Mouse (Mus musculus): Measurements from ENCODE around the gene Cel. TPM values are rescaled to one million over a fixed set of nuclear protein-coding genes. Genes with fewer than 3 reads are reported as not detected.

Gene Cel
- polyA plus RNA-seq, 1 experiment: not detected

DNA sequence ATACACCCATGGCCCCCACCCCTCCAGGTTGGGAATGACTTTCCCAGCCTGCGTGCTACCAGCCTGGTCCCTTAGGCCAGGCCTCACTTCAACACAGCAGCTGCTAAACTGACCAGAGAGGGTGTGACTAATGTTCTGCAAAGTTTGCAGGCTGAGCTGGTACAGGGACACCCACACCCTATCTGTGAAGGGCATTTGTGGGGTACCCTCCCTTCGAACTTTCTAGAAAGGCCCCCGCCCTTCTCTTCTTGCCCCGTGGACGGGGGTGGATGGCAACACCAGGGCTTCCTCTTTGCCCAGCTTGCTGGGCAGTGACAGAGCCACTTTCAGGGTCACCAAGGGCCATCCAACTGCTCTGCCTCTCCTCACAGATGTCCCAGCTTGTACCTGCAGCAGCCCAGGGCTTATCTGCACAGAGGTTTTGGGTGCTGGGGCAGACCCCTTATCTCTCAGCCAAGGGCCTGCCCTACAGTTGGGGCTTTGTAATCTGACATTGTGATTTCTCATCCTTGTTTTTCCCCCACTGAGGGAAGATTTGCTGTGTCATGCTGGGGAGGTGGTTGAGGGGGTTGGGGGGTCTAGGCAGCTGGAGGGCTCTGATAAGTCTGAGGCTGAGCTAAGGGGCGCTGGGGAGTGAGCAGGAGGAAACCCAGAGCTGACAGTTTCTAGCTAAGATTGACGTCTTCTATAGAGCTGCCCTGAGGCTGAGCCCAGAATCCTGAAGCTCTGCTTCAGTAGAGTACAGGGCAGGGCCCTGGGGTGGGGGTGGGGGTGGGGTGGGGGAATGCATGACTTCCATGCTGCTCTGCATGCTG, 34.7 kb upstream of the Cel start:
- Histone ChIP-seq H3K4me1 (ENCODE audit: control insufficient read depth, insufficient read depth, insufficient read length, low read length) (no peaks in the 10 kb centered on the region), H3K4me3 (ENCODE audit: insufficient read depth, low read depth, low read length) (no peak overlapping the region), H3K27ac (replicated peaks; ENCODE audit: low read depth, low read length) (no peak overlapping the region)

DNA sequence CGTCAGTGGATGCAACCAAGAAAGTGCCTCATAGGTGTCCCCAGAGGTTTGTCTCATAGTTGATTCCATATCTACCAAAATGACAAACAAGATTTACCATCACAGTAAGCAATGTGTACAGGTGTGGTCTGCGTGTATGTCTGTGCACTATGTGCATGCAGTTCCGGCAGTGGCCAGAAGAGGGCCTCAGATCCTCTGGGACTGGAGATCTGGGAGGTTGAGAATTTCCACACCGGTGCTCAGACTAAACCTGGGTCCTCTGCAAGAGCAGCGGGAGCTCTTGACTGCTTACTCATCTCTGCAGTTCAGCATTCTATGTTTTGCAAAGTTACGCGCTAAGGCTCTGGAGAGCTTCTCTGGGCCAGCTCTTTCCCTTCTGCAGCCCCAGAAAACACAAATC, 33.8 kb upstream of the Cel start:
- H3K27ac ChIP-seq (replicated peaks; ENCODE audit: low read depth, low read length): no peak overlapping the region
- no peaks in the 10 kb centered on the region for H3K4me1 ChIP-seq (ENCODE audit: control insufficient read depth, insufficient read depth, insufficient read length, low read length)
- no peak overlapping the region for H3K4me3 ChIP-seq (ENCODE audit: insufficient read depth, low read depth, low read length)

DNA sequence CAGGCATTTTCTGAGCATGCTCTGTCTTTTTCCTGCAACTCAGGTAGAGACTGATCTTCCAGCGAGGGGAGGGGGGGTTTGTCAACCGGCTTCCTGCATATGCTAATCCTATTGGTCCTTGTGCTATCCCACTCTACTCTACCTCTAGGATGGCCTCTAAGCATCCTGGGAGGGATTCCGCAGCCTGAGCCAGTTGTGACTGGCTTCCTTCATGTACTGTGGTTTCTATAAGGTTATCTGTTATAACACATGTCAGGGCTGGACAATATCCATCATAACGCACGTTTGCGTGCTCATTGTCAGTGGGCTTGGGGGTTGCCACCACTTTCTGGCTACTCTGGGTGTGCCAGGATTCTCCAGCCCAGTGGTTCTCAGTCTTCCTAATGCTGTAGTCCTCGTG, 32.8 kb upstream of the Cel start:
- Histone ChIP-seq H3K4me3 (ENCODE audit: insufficient read depth, low read depth, low read length) (no peak overlapping the region), H3K4me1 (ENCODE audit: control insufficient read depth, insufficient read depth, insufficient read length, low read length) (no peaks in the 10 kb centered on the region), H3K27ac (replicated peaks; ENCODE audit: low read depth, low read length) (no peak overlapping the region)

DNA sequence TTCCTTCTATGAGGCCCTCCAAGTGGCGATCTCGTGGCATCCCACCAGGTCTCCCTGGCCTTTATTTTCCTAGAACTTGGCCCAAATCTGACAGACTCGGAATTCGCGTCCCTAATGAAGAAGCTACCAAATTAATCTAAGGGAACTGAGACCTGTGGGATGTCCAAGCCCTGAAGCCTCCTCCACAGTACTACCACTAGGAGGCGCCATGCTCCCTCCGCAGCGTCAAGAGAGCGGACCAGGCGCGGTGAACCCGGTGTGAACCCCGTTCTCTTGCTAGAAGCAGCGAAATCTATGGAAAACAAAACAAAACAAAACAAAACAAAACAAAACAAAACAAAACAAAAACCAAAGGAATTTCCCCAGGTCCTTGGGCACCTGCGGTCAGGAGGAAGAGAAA, 29.6 kb upstream of the Cel start:
- no peak overlapping the region for H3K4me3 ChIP-seq (ENCODE audit: insufficient read depth, low read depth, low read length)
- no peaks in the 10 kb centered on the region for H3K4me1 ChIP-seq (ENCODE audit: control insufficient read depth, insufficient read depth, insufficient read length, low read length)
- no peak overlapping the region for H3K27ac ChIP-seq (replicated peaks; ENCODE audit: low read depth, low read length)

DNA sequence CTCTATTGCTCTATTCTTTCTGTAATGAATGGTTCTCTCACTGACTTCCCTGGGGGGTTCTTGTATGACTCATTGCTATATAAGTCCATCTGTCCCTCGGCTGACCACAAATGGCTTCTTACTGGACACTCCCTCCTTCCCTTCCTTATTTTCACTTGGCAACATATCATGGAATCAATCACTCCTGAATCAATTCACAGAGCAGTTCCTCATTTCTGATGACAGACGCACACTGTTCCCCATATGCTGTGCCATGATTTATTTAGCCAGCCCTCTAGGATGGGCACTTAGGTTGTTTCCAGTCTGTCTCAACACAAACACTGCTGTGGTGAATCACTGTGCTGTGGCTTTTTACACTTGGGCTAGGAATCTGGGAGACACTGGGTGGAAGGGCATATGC, 28.3 kb upstream of the Cel start:
- Histone ChIP-seq H3K4me3 (ENCODE audit: insufficient read depth, low read depth, low read length) (no peak overlapping the region), H3K4me1 (ENCODE audit: control insufficient read depth, insufficient read depth, insufficient read length, low read length) (no peaks in the 10 kb centered on the region), H3K27ac (replicated peaks; ENCODE audit: low read depth, low read length) (no peak overlapping the region)

DNA sequence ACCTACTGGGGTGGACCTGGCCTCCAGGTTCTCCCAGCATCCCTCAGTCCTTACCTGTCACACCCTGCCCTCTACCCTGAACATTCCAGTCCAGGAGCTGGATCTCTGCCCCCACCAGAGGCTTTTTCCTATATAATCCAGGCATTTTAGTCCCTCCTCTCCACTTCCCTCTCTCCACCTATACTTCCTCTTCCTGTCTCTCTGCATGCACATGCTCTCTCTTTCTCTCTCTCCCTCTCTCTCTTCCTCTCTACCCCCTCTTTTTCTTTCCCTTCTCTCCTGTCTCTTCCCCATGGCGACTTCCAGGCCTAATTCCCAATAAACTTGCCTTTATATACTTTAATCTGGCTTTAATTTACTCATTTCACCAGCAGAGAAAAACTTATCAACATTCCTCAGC, 25.4 kb upstream of the Cel start:
- H3K27ac ChIP-seq (replicated peaks; ENCODE audit: low read depth, low read length): no peak overlapping the region
- H3K4me3 ChIP-seq (ENCODE audit: insufficient read depth, low read depth, low read length): no peak overlapping the region
- no peaks in the 10 kb centered on the region for H3K4me1 ChIP-seq (ENCODE audit: control insufficient read depth, insufficient read depth, insufficient read length, low read length)

DNA sequence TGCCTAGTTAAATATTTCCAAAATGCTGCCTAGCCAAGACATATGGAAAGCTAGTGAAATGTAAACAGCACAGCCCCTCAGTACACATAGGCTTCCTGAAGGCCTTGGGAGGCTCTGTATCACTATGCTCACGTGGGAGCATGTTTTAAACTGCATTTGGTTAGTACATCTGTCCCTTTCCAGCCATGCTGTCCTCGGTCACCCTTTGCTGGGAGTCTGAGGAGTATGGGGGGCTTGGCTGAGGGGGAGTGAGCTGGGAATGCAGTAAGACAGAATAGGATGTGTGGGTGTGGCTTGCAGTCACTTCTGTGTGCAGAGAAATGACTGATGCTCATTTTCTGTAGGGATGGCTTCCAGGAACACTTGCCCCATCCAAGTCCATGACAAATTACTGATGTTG, 22.5 kb upstream of the Cel start:
- H3K27ac ChIP-seq (replicated peaks; ENCODE audit: low read depth, low read length): no peak overlapping the region
- no peak overlapping the region for H3K4me3 ChIP-seq (ENCODE audit: insufficient read depth, low read depth, low read length)
- H3K4me1 ChIP-seq (ENCODE audit: control insufficient read depth, insufficient read depth, insufficient read length, low read length): no peaks in the 10 kb centered on the region

DNA sequence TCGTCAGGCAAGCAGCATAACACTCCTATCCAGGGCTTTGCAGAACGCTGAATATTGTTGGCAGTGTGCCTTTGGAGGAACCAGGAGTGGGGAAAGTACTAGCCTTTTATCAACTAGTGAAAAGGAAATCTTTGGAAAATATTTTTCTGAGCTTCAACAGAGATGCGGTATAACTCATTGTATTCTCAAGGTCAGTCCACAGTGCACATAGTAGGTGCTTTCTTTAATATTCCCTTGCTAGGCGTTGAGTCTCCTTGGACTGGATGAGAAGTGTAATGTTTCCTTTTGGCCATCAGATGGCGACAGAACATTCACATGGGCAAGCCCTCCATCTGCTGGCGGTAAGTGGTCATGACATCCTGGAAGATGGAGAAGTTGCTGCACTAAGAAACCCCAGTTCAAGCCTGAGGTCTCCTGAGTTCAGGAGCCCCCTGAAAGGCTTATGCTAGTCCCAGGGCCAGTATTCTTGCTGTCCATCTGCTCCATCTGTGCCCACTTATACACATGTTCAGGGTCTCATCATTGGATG, 21.9 kb upstream of the Cel start:
- no peak overlapping the region for H3K4me3 ChIP-seq (ENCODE audit: insufficient read depth, low read depth, low read length)
- H3K4me1 ChIP-seq (ENCODE audit: control insufficient read depth, insufficient read depth, insufficient read length, low read length): no peaks in the 10 kb centered on the region
- H3K27ac ChIP-seq (replicated peaks; ENCODE audit: low read depth, low read length): no peak overlapping the region

DNA sequence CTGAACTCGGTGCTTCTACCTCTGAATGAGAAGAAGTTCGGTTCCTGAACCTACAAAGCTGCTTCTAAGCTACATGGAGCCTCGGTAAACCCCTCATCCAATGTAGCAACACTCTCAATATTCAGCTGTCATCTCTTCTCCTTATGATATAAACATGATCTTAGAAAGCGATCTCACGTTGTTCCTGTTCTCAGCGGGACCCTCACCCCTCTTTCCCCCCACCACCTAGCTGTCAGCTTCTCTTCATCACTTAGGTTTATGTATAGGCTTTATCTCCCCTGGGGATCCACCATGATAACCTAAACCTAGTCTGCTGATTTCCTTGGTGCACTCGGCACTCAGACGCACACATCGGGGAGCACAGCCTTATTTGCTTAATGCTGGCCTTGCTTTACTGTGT, 20.4 kb upstream of the Cel start, which contains the start of gene Gtf3c5:
Gene Gtf3c5, minus strand, starts transcription at position 101 of the 400 bp plus-strand sequence.
- peak within 1 kb of the TSS; percentile 77 for H3K27ac ChIP-seq (replicated peaks; ENCODE audit: low read depth, low read length)
- H3K4me3 ChIP-seq (ENCODE audit: insufficient read depth, low read depth, low read length): peak within 1 kb of the TSS; percentile 73
- H3K4me1 ChIP-seq (ENCODE audit: control insufficient read depth, insufficient read depth, insufficient read length, low read length): no peaks in the 10 kb centered on the region

DNA sequence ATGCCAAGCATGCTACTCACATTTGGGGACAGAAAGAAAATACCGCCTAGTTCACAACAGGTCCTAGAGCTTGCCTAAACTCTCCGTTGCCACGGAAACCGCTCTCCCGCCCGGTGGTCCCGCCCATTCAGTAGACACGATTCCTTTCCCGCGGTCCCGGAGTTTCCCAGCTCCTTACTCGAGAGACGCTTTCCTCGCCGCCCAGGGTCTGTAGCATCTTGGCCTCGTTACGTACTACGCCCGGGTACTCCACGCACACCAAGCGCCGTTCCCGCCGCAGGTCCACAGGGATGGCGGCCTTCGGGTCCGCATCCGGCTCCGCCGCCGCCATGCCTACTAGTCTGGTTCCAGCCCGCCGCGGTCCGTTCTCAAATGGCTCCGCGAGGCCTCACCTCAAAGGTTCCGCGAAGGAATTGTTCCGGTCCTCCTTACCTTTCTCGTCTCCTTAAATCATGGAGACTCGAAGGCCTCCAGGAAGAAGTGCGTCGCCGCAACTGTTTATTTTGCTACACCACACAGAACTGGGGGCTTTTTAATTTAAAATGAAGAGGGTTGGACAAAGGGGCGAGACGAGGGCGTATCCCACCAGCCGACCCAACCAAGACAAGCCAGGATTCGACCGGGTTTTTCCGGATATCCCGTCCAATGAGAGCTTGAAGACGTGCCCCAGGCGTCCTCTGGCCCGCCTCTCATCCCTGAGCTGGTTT, 19.6 kb upstream of the Cel start:
- no peaks in the 10 kb centered on the region for H3K4me1 ChIP-seq (ENCODE audit: control insufficient read depth, insufficient read depth, insufficient read length, low read length)

DNA sequence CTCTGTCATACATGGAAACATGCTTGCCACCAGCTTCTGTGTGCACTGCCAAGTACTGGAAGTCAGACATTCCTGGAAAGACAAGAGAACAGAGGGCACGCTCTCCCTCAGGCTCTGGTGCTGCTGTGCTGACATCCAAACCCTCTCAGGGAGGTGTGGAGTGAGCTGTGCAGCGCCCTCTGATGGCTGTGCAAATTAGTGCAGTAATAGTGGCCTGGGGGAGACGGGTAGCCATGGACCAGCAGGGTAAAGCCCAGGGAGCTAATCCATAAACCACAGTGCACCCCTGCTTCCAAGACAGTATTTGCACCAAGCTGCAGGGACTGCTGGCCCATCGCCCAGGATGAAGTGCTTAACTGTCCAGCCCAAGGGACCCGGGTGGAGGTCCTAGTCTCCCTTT, 14.8 kb upstream of the Cel start:
- H3K4me1 ChIP-seq (ENCODE audit: control insufficient read depth, insufficient read depth, insufficient read length, low read length): no peaks in the 10 kb centered on the region
- H3K27ac ChIP-seq (replicated peaks; ENCODE audit: low read depth, low read length): no peak overlapping the region
- no peak overlapping the region for H3K4me3 ChIP-seq (ENCODE audit: insufficient read depth, low read depth, low read length)

More for the DNA sequence above, 19.6 kb upstream of the Cel start:
- H3K27ac ChIP-seq (replicated peaks; ENCODE audit: low read depth, low read length): peak overlapping the region; percentile 77
- H3K4me3 ChIP-seq (ENCODE audit: insufficient read depth, low read depth, low read length): peak overlapping the region; percentile 73

DNA sequence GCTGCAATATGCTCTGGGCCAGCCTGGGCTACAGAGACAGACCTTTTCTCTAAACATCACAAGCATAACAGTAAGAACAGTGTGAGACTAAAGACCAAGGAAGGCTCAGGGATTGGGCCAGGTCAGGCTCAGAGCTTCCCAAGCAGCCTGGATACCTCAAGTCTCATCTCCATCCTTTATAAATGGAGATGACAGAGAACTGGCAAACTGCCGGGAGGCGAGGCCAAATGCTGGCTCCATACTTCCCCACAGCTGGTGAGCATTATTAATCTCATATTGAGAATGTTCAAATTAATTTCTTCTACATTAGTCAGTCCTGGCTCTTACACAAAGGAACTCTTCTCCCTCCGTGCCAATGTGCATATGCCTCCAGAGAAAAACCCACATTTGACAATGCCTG, 13.6 kb upstream of the Cel start:
- H3K4me3 ChIP-seq (ENCODE audit: insufficient read depth, low read depth, low read length): no peak overlapping the region
- no peaks in the 10 kb centered on the region for H3K4me1 ChIP-seq (ENCODE audit: control insufficient read depth, insufficient read depth, insufficient read length, low read length)
- no peak overlapping the region for H3K27ac ChIP-seq (replicated peaks; ENCODE audit: low read depth, low read length)

DNA sequence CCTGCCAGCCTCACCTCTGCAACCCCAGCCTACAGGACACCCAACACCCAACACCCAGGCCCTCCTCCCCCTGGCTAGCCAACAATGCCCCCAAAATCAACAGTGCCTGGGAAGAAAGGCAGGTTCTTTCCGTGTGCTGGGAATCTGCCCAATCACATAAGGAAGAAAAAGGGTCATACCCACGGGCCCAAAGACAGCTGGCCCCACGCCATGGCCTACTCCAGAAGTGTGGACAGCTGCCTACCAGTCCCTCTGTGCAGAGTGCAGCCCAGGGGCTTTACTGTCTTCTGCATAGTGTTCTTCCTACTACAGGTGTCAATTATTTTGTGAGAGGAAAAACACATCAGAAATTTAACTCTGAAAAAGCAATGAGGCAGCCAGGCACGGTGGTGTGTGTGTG, 12.1 kb upstream of the Cel start:
- Histone ChIP-seq H3K4me1 (ENCODE audit: control insufficient read depth, insufficient read depth, insufficient read length, low read length) (no peaks in the 10 kb centered on the region), H3K27ac (replicated peaks; ENCODE audit: low read depth, low read length) (no peak overlapping the region), H3K4me3 (ENCODE audit: insufficient read depth, low read depth, low read length) (no peak overlapping the region)

DNA sequence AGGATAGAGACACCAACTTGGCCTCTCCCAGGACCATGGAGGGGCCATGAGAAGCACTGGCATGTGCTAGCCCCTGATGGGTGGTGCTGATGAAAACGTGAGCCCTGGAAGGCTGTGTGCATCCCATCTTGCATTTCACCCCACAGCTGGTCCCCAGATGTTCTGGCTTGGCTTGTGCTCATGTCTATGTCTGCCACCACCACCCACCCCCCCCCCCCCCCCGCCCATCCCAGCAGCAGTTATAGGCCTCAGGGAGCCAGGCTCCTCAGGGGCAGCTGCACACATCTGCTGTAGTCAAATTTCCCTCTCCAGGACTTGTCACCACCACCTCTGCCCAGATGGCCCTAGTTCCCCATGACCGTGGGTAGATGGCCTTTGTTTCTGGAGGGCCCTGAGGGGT, 6.7 kb upstream of the Cel start:
- Histone ChIP-seq H3K4me1 (ENCODE audit: control insufficient read depth, insufficient read depth, insufficient read length, low read length) (0 out of 2 replicates have a peak, but pooled peaks cover 11% of the 10 kb centered on the region), H3K27ac (replicated peaks; ENCODE audit: low read depth, low read length) (no peak overlapping the region), H3K4me3 (ENCODE audit: insufficient read depth, low read depth, low read length) (no peak overlapping the region)

DNA sequence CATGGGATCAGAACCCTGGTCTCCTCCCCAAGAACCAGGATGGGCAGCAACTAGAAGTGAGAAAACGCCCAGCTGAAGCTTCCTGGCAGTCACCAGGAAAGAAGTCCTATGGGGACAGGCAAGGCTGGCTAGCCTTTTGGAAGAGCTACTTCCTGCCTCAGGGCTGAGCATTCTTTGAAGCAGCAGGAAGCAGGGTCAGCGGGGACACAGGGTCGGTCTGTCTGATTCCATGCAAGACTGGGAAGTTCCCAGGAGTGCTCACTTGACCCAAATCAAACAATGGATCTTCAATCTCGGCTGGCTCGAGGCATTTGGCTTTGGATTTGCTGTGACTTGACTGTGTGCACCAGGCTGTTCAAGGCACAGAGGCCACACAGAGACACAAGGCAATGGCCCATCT, 3.3 kb upstream of the Cel start:
- H3K4me1 ChIP-seq (ENCODE audit: control insufficient read depth, insufficient read depth, insufficient read length, low read length): 0 out of 2 replicates have a peak, but pooled peaks cover 11% of the 10 kb centered on the region
- no peak overlapping the region for H3K4me3 ChIP-seq (ENCODE audit: insufficient read depth, low read depth, low read length)
- peak overlapping the region; percentile 36; the same call in 1 of the 2 replicates for H3K27ac ChIP-seq (replicated peaks; ENCODE audit: low read depth, low read length)

All from brown adipose tissue, adult 24 weeks (tissue).